Mouse (Mus musculus) heart, embryonic 10.5 days (tissue): ENCODE data around the gene Rplp1. TPM values are rescaled to one million over a fixed set of nuclear protein-coding genes. Genes with fewer than 3 reads are reported as not detected.

Experiments
- DNase-seq: peaks from one replicate; pipeline ENCODE4 v3.0.0-alpha.2; 2017; ENCODE audit warnings: low spot score
- H3K27ac ChIP-seq: fragments of 300-500 bp; sonication (generic); 2 replicates; pipeline ENCODE4 v1.5.1; 2016; ENCODE audit warnings: mild to moderate bottlenecking
- H3K27me3 ChIP-seq: fragments of 300-500 bp; sonication (generic); 2 replicates; pipeline ENCODE4 v1.6.1; 2016; ENCODE audit warnings: mild to moderate bottlenecking; ENCODE audit not compliant: poor library complexity, insufficient read depth, severe bottlenecking
- H3K36me3 ChIP-seq: fragments of 300-500 bp; sonication (generic); 2 replicates; pipeline ENCODE4 v1.6.1; 2016; ENCODE audit warnings: mild to moderate bottlenecking, moderate library complexity
- H3K4me1 ChIP-seq: fragments of 300-500 bp; sonication (generic); 2 replicates; pipeline ENCODE4 v1.6.1; 2016; ENCODE audit warnings: mild to moderate bottlenecking
- H3K4me3 ChIP-seq: fragments of 300-500 bp; sonication (generic); 2 replicates; pipeline ENCODE4 v1.5.1; 2016; ENCODE audit warnings: mild to moderate bottlenecking, moderate library complexity
- H3K9me3 ChIP-seq: fragments of 300-500 bp; sonication (generic); 2 replicates; pipeline ENCODE4 v1.6.1; 2016; ENCODE audit warnings: mild to moderate bottlenecking, moderate library complexity
- WGBS: fragments of 180-500 bp; shearing (Covaris S2); methylation state at CpG from one replicate; pipeline ENCODE4 v1.1.7; 2016; 5-methylcytosine and 5-hydroxymethylcytosine counted together
- polyA plus RNA-seq: library from polyadenylated mRNA; unstranded; fragments of >200 nt; fragmentation: Nextera tagmentation; extraction: Ambion mirVana; gene quantifications from 2 replicates; pipeline ENCODE4 v1.2.1, GENCODE M21; 2016

Rplp1 gene
- 900 and 968 TPM in 2 replicates for polyA plus RNA-seq

DNA sequence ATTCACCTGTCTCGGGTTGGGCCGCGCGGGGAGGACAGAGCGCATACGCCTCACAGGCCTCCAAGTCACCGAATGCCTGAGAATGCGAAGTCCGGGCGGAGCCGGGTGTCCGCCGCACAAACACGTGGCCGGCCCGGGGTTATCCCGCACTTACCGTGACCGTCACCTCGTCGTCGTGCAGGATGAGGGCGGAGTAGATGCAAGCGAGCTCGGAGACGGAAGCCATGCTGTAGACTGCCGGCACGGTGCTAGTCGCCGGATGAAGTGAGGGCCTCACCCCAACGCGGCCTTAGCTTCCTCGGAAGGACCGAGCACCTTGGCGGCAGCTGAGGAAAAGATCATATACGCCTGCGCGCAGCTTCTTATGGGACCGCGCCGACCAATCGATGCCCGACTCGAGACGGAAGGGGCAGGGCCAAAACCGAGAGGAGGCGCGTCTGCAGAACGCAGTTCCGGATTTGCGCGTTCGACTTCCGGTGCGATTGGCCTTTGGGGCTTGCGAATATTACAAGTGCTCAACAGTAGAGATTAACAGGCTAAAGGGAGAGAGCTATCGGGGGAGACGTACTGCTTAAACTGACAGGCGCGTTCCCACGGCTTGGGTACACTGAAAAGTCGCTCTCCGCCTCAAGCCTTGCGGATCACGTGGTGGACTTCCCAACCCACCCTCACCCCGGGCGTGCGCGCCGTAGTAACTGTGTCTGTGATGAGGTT lies at the start of gene Rplp1:
TSS of gene Rplp1 (minus strand) at position 340 of the 714 bp plus-strand sequence.
- Histone ChIP-seq H3K36me3 (peaks cover 50% of the 10 kb centered on the region), H3K4me1 (peaks cover 20% of the 10 kb centered on the region), H3K27me3 (no peaks in the 10 kb centered on the region), H3K4me3 (peak within 1 kb of the TSS; percentile 93), H3K9me3 (no peaks in the 10 kb centered on the region), H3K27ac (peak within 1 kb of the TSS; percentile 92)
- DNase-seq, result peak; percentile 98
- WGBS, result under 1% methylated on average over 70 of the region's 70 CpGs

GRCm38 (mm10) chr9:61963356-61963755 lies 49.0 kb upstream of the Rplp1 start:
- Histone ChIP-seq H3K27ac (no peak overlapping the region), H3K9me3 (no peaks in the 10 kb centered on the region), H3K36me3 (no peaks in the 10 kb centered on the region), H3K4me3 (no peak overlapping the region), H3K4me1 (peaks cover 20% of the 10 kb centered on the region), H3K27me3 (0 out of 2 replicates have a peak, but pooled peaks cover 3% of the 10 kb centered on the region)
- DNase-seq, result no peak
- WGBS, result 68% methylated on average over 6 of the region's 6 CpGs

DNA sequence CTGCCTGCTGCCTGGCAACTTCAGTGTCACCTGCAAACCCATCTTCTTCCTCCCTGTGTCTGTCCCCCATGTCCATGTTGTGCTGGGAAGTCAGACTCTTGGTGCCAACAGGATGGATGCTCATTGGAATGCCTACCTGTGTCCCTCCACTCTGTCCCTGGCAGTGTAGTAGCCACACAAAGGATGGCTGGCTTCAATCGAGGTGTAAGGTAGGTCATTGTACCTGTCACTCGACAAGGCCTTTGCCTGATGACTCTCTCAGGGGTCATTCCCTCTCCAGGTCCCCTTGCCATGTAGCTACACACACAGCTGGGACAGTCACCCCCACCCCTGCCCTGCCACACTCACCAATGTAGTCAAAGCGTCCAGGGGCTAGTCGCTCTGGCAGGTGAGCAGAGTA lies 46.8 kb upstream of the Rplp1 start:
- peaks cover 20% of the 10 kb centered on the region for H3K4me1 ChIP-seq
- no peaks in the 10 kb centered on the region for H3K27me3 ChIP-seq
- H3K27ac ChIP-seq, result peak overlapping the region; percentile 49
- no peak overlapping the region for H3K4me3 ChIP-seq
- no peaks in the 10 kb centered on the region for H3K36me3 ChIP-seq
- DNase-seq, result no peak
- WGBS, result 82% methylated on average over 4 of the region's 4 CpGs
- no peaks in the 10 kb centered on the region for H3K9me3 ChIP-seq

DNA sequence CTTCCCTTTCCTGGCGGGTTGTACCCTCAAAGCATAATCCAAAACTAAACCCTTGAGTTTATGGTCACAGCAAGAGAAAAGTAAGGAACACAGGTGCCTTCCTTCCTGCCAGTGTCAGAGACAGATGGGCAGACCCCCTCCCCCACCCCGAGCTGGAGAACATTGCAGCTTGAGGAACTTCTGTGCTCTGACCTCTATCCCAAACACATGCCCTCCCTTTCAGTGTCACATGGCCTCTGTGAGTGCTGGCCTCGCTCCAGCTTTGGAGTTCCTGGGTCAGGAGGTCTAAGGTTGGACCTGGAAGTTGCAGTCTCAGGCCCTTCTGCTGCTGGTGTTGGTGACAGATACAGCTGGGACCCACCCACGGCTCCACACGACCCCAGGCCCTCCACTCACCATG lies 46.4 kb upstream of the Rplp1 start:
- peaks cover 20% of the 10 kb centered on the region for H3K4me1 ChIP-seq
- no peaks in the 10 kb centered on the region for H3K36me3 ChIP-seq
- H3K27ac ChIP-seq, result peak overlapping the region; percentile 49
- H3K27me3 ChIP-seq, result no peaks in the 10 kb centered on the region
- no peak for DNase-seq
- H3K4me3 ChIP-seq, result no peak overlapping the region
- no peaks in the 10 kb centered on the region for H3K9me3 ChIP-seq
- 46% methylated on average over 5 of the region's 5 CpGs for WGBS

DNA sequence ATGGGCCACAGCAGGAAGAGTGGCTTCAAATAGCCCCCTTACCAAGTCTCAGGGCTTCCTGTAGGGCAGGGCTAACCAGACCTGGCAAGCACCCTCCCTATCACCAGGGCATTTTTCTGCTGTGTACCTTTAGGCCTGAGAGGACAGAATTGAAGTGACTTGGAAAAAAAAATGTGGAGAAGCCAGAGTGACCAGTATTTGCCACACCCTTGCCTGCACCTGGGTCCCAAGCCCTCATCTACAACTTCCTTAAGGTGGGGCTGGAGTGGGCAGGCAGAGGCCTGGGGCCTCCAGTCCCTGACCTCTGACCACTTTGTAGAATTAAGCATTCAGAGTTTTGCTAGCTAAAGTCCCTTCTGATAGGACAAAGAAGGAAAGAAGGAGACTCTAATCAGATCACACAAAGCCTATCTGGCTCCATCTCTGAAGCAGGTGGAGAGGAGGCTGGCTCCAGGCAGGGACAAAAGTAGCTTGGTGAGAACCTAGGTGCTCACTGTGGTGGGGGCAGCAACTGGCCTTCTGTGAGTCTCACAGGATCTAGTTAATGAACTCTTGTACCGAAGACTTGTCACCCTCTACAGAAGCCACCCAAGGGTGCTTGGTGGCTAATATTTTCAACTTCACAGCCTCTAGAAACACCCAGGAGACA lies 45.7 kb upstream of the Rplp1 start:
- H3K27ac ChIP-seq, result no peak overlapping the region
- 82% methylated on average over 1 of the region's 1 CpGs for WGBS
- DNase-seq, result no peak

GRCm38 (mm10) chr9:61954707-61955106 lies 40.4 kb upstream of the Rplp1 start:
- H3K9me3 ChIP-seq, result no peaks in the 10 kb centered on the region

More for the DNA sequence above, 45.7 kb upstream of the Rplp1 start:
- H3K4me3 ChIP-seq, result no peak overlapping the region
- H3K36me3 ChIP-seq, result no peaks in the 10 kb centered on the region
- no peaks in the 10 kb centered on the region for H3K9me3 ChIP-seq
- no peaks in the 10 kb centered on the region for H3K27me3 ChIP-seq
- peaks cover 20% of the 10 kb centered on the region for H3K4me1 ChIP-seq

GRCm38 (mm10) chr9:61952241-61952640 lies 37.9 kb upstream of the Rplp1 start:
- H3K27me3 ChIP-seq, result no peaks in the 10 kb centered on the region
- 30% methylated on average over 7 of the region's 7 CpGs for WGBS

More at GRCm38 (mm10) chr9:61954707-61955106, 40.4 kb upstream of the Rplp1 start:
- no peaks in the 10 kb centered on the region for H3K36me3 ChIP-seq
- H3K27me3 ChIP-seq, result no peaks in the 10 kb centered on the region
- peaks cover 11% of the 10 kb centered on the region for H3K4me1 ChIP-seq
- no peak for DNase-seq
- H3K4me3 ChIP-seq, result no peak overlapping the region
- no peak overlapping the region for H3K27ac ChIP-seq

DNA sequence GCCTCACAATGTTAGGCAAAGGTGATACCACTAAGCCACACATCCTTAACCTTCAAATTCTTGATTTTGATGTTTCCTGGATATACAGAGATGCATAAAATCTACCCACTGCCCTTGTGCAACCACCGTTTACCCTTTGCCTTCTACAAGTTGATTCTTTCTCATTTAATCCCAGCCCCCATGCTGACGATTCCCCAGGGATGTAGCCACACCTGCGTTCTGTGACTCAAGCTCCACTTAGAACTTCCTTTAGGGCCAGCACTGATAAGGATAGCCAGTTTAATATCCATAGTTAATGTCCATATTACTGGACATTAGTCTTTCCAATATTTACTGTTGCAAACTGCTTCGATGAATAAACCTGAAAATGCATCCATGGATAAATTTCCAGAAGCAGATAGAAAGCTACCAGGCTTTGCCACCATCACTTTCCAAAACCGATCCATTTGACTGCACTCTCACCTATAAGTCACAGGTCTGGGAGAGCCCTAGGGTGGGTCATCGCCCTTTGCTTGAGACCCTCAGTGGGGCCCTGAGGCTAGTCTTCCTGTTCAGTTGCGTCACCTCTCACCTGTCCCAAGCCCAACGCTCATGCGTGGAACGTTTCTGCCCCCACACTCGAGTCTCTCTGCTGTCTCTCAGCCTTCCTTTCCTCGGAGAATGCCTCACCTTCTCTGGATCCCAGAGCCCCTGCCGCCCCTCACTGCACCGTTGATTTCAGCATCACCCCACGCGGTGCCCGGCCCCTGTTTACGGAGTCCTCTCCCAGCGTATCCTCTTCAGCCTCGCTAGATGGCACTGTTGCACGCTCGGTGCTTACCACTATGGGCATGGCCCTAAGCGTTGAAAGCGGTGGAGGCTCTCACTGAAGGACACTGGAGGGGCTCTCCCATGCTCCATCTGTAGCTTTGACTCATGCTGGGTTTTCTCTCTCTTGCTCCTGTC lies 33.3 kb upstream of the Rplp1 start:
- Histone ChIP-seq H3K27me3 (no peaks in the 10 kb centered on the region), H3K4me3 (peak overlapping the region; percentile 97), H3K36me3 (peaks cover 11% of the 10 kb centered on the region), H3K27ac (peak overlapping the region; percentile 94), H3K4me1 (peaks cover 23% of the 10 kb centered on the region), H3K9me3 (no peaks in the 10 kb centered on the region)
- WGBS, result 8% methylated on average over 24 of the region's 24 CpGs
- peak; percentile 92 for DNase-seq

More at GRCm38 (mm10) chr9:61952241-61952640, 37.9 kb upstream of the Rplp1 start:
- peak; percentile 69 for DNase-seq
- Histone ChIP-seq H3K36me3 (no peaks in the 10 kb centered on the region), H3K27ac (0 out of 2 replicates have a peak overlapping the region, but pooled peaks have one; percentile 12), H3K4me3 (no peak overlapping the region), H3K9me3 (no peaks in the 10 kb centered on the region), H3K4me1 (peaks cover 20% of the 10 kb centered on the region)

GRCm38 (mm10) chr9:61946623-61947401 lies 32.5 kb upstream of the Rplp1 start, which contains the start of gene Kif23:
Gene Kif23, minus strand, starts transcription at chr9:61946774.
- H3K27ac ChIP-seq, result peak within 1 kb of the TSS; percentile 94
- peaks cover 19% of the 10 kb centered on the region for H3K36me3 ChIP-seq
- H3K4me1 ChIP-seq, result peaks cover 23% of the 10 kb centered on the region
- H3K4me3 ChIP-seq, result peak within 1 kb of the TSS; percentile 97
- H3K9me3 ChIP-seq, result no peaks in the 10 kb centered on the region
- 1% methylated on average over 44 of the region's 44 CpGs for WGBS
- DNase-seq, result peak; percentile 98
- no peaks in the 10 kb centered on the region for H3K27me3 ChIP-seq

DNA sequence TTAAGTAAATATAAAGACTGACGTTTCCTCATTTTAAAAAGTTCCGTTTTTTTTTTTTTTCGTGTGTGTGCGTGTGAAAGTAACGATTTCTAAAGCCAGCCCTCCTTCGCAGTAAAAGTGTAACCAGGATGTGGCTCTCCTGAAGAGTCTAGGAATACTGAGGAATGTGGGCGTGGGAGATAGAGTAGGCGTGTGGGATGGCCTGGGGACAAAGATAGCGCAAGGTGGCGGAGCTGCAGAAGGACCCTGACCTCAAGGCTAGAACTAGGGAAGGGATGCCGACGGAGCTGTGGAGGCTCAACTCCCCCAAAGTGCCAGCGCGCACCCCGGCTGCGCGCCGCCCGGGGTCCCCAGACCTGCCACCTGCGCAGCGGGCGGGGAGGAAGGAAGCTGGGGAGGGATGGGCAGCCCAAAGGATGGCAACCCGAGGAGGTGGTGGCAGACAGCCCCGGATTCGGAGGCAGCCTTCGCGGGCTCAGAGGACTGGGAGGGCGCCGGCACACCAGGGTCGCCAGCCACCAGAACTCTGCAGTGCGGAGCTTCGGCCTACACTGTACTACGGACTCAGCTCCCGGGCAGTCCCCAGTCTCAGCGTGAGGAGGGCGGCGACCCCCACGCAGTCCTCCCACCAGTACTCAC lies 31.8 kb upstream of the Rplp1 start:
- DNase-seq, result peak; percentile 81
- Histone ChIP-seq H3K27me3 (no peaks in the 10 kb centered on the region), H3K36me3 (peaks cover 21% of the 10 kb centered on the region), H3K4me1 (peaks cover 25% of the 10 kb centered on the region), H3K4me3 (peak overlapping the region; percentile 97), H3K27ac (peak overlapping the region; percentile 94), H3K9me3 (no peaks in the 10 kb centered on the region)
- under 1% methylated on average over 38 of the region's 38 CpGs for WGBS

GRCm38 (mm10) chr9:61941054-61941453 lies 26.7 kb upstream of the Rplp1 start:
- no peak for DNase-seq
- H3K27ac ChIP-seq, result peak overlapping the region; percentile 53; the same call in 1 of the 2 replicates
- WGBS, result 21% methylated on average over 3 of the region's 3 CpGs
- H3K9me3 ChIP-seq, result no peaks in the 10 kb centered on the region
- peaks cover 21% of the 10 kb centered on the region; the same call in 1 of the 2 replicates for H3K4me1 ChIP-seq
- peaks cover 72% of the 10 kb centered on the region for H3K36me3 ChIP-seq
- H3K4me3 ChIP-seq, result no peak overlapping the region
- no peaks in the 10 kb centered on the region for H3K27me3 ChIP-seq
